Mouse (Mus musculus) limb, embryonic 14.5 days (tissue): ENCODE results near the gene Mef2a. TPM values are rescaled to one million over a fixed set of nuclear protein-coding genes. Genes with fewer than 3 reads are reported as not detected.

Experiments
- ATAC-seq: fragments of 200-750 bp; cut with Nextera tagmentation; 2 replicates; pipeline ENCODE4 v1.8.0; 2017; ENCODE audit warnings: low read depth, moderate number of reproducible peaks, moderate TSS enrichment; ENCODE audit not compliant: low FRiP score
- DNase-seq: peaks from one replicate; pipeline ENCODE4 v3.0.0-alpha.2; 2015; ENCODE audit warnings: low spot score
- H3K27ac ChIP-seq: fragments of 300-500 bp; sonication (generic); replicated peaks from 2 replicates; pipeline ENCODE4 v1.5.1; 2014; ENCODE audit warnings: low read depth, mild to moderate bottlenecking, low read length, moderate library complexity, mixed read lengths
- H3K27me3 ChIP-seq: fragments of 300-500 bp; sonication (generic); 2 replicates; pipeline ENCODE4 v1.6.1; 2014; ENCODE audit warnings: low read length, mixed read lengths; ENCODE audit not compliant: control insufficient read depth, insufficient read depth
- H3K36me3 ChIP-seq: fragments of 300-500 bp; sonication (generic); 2 replicates; pipeline ENCODE4 v1.6.1; 2014; ENCODE audit warnings: mild to moderate bottlenecking, low read length, moderate library complexity, mixed read lengths; ENCODE audit not compliant: control insufficient read depth, insufficient read depth
- H3K4me1 ChIP-seq: fragments of 300-500 bp; sonication (generic); 2 replicates; pipeline ENCODE4 v1.6.1; 2014; ENCODE audit warnings: antibody characterized with exemption, low read length, mixed read lengths; ENCODE audit not compliant: control insufficient read depth, insufficient read depth
- H3K4me2 ChIP-seq: fragments of 300-500 bp; sonication (generic); replicated peaks from 2 replicates; pipeline ENCODE4 v1.6.1; 2014; ENCODE audit warnings: low read depth, mild to moderate bottlenecking, low read length, moderate library complexity; ENCODE audit not compliant: severe bottlenecking
- H3K4me3 ChIP-seq: fragments of 300-500 bp; sonication (generic); replicated peaks from 2 replicates; pipeline ENCODE4 v1.5.1; 2014; ENCODE audit warnings: low read length
- H3K9ac ChIP-seq: fragments of 300-500 bp; sonication (generic); 2 replicates; pipeline ENCODE4 v1.6.1; 2014; ENCODE audit warnings: mild to moderate bottlenecking, low read depth, low read length, moderate library complexity; ENCODE audit not compliant: severe bottlenecking
- H3K9me3 ChIP-seq: fragments of 300-500 bp; sonication (generic); 2 replicates; pipeline ENCODE4 v1.6.1; 2016; ENCODE audit warnings: low read length; ENCODE audit not compliant: control insufficient read depth
- POLR2A ChIP-seq: fragments of 200-500 bp; IDR thresholded peaks from 2 replicates; pipeline ENCODE4 v1.8.0; 2012; ENCODE audit warnings: inconsistent platforms, mild to moderate bottlenecking, moderate library complexity, borderline replicate concordance; ENCODE audit not compliant: insufficient read depth, insufficient read length; ENCODE audit errors: extremely low read depth
- WGBS: fragments of 180-500 bp; shearing (Covaris S2); extraction: QIAGEN DNeasy Blood & Tissue Kit; methylation state at CpG from one replicate; pipeline ENCODE4 v1.1.7; 2014; 5-methylcytosine and 5-hydroxymethylcytosine counted together
- polyA plus RNA-seq, 2 experiments: library from polyadenylated mRNA; depleted of rRNA in 1 of 2; stranded (reverse) in 1 of 2; unstranded in 1 of 2; fragments of >200 nt; fragmentation: Nextera tagmentation in 1 of 2; extraction: Ambion mirVana in 1 of 2; gene quantifications; 2 replicates each; pipeline versions ENCODE4 v1.2.1 to v1.2.3; 2012 to 2014

Gene Mef2a
- polyA plus RNA-seq, 2 experiments: 41.5 to 52.0 TPM

- 32% methylated on average over 4 of the region's 4 CpGs for whole genome bisulfite sequencing
- no peak overlapping the region for H3K4me3 ChIP-seq
Measured at GRCm38 (mm10) chr7:67183786-67184185, 188.9 kb downstream of the Mef2a start.

More at GRCm38 (mm10) chr7:67183786-67184185, 188.9 kb downstream of the Mef2a start:
- TF ChIP-seq POLR2A: no peak
- Histone ChIP-seq H3K27ac (no peak overlapping the region), H3K9ac (no peak overlapping the region), H3K9me3 (no peaks in the 10 kb centered on the region), H3K4me1 (no peaks in the 10 kb centered on the region), H3K36me3 (no peaks in the 10 kb centered on the region), H3K4me2 (no peak overlapping the region), H3K27me3 (no peaks in the 10 kb centered on the region)
- ATAC-seq: no peak
- no peak for DNase-seq

Other genes starting within 250 kb of the Mef2a start
- gene Lysmd4, start 150.3 kb downstream of the Mef2a start, polyA plus RNA-seq (2012; rRNA removed): 17.4 and 18.8 TPM in 2 replicates
- gene Lysmd4, start 150.3 kb downstream of the Mef2a start, polyA plus RNA-seq (2014; fragmentation: Nextera tagmentation; extraction: Ambion mirVana): 14.0 and 15.4 TPM in 2 replicates